Comparison of ENCODE assay signal across 8 mouse cellular contexts in the genomic region with DNA sequence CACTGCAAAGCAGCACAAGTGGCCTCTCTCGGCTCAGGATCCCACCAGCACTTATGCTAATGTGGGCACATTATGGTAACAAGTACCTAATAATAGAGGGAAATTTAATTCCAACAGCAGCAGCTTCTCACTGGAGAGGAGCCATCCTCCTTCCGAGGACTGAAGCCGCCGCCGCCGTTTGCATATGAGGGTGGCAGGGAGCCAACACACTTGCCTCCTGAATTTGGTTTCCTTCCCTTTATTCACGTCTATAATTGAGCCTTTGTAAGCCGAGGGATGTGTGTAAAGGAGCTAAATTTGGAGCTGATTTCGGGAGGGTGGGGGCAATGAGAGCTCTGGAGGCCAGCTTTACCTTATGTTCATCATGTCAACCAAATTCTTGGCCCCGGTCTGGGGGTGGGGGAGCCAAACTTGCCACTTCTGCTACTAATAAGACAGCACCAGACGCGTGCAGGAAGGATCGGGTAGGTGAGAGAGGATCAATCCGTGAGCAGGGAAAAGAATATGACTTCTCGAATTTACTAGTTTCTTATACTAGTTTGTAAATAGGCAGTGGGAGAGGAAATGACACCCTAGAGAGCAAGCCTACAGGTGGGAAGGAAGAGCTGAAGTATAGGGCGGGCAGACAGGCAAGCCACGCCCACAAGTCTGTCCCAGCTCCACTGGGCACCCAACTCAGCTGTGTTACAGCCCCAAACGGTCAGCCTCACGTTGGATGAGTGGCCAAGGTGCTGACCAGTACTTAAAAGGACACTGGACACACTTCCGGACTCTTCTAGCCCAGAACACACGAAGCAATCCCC. TPM values are rescaled to one million over a fixed set of nuclear protein-coding genes. Genes with fewer than 3 reads are reported as not detected.
DNase-seq lines count a peak whose midpoint lies in the region; ATAC-seq and TF ChIP-seq lines count a peak whose summit lies in the region.

No protein-coding gene starts in this region.

- H3K36me3 ChIP-seq in intestine, embryonic 14.5 days (ENCODE audit: control insufficient read depth, insufficient read depth, low read length), result no peaks in the 10 kb centered on the region
- H3K36me3 ChIP-seq in limb, embryonic 10.5 days, result no peaks in the 10 kb centered on the region
- H3K36me3 ChIP-seq in myocyte (ENCODE audit: control insufficient read depth, insufficient read depth), result no peaks in the 10 kb centered on the region

- no peaks in the 10 kb centered on the region for H3K27me3 ChIP-seq in intestine, embryonic 14.5 days (replicated peaks; ENCODE audit: control insufficient read depth, insufficient read depth, low read length)
- H3K27me3 ChIP-seq in limb, embryonic 10.5 days (ENCODE audit: low read depth, poor library complexity, severe bottlenecking), result peaks cover 9% of the 10 kb centered on the region; the same call in 1 of the 2 replicates
- H3K27me3 ChIP-seq in myocyte (ENCODE audit: control insufficient read depth, insufficient read depth, insufficient read length), result no peaks in the 10 kb centered on the region

- H3K4me1 ChIP-seq in intestine, embryonic 14.5 days (replicated peaks; ENCODE audit: control insufficient read depth, insufficient read depth, low read length), result peaks cover 17% of the 10 kb centered on the region; the same call in 1 of the 2 replicates
- peaks cover 27% of the 10 kb centered on the region for H3K4me1 ChIP-seq in limb, embryonic 10.5 days

- DNase-seq in cerebellum, adult 11 months, result peak; percentile 12
- DNase-seq in cerebellum, adult 9-11 months, result no peak
- peak; percentile 31 to 32 for DNase-seq in cerebellum, postnatal 36 days
- peak; percentile 94 for DNase-seq in heart, adult 11 months
- peak; percentile 68 for DNase-seq in intestine, embryonic 14.5 days (ENCODE audit: low spot score)
- peak; percentile 38 for DNase-seq in limb, embryonic 10.5 days (ENCODE audit: low spot score)
- DNase-seq in spleen, adult 12 weeks (ENCODE audit: low spot score), result no peak

- no peaks in the 10 kb centered on the region for H3K9me3 ChIP-seq in intestine, embryonic 14.5 days (ENCODE audit: control insufficient read depth, low read length)
- no peaks in the 10 kb centered on the region for H3K9me3 ChIP-seq in limb, embryonic 10.5 days (replicated peaks)

- H3K9ac ChIP-seq in intestine, embryonic 14.5 days (ENCODE audit: low read length), result no peak overlapping the region

- TF ChIP-seq POLR2A in myocyte (IDR thresholded peaks at IDR 0.05; ENCODE audit: insufficient read length, low read depth), result no peak

- WGBS in intestine, embryonic 14.5 days, result 22% methylated on average over 21 of the region's 21 CpGs
- WGBS in limb, embryonic 10.5 days, result 20% methylated on average over 21 of the region's 21 CpGs

- no peak for ATAC-seq in intestine, embryonic 14.5 days (replicated peaks; ENCODE audit: low FRiP score, low TSS enrichment, low read depth)

- no peak overlapping the region for H3K4me3 ChIP-seq in intestine, embryonic 14.5 days (ENCODE audit: low read depth, low read length)
- H3K4me3 ChIP-seq in limb, embryonic 10.5 days, result no peak overlapping the region
- no peak overlapping the region for H3K4me3 ChIP-seq in myocyte

- H3K4me2 ChIP-seq in intestine, embryonic 14.5 days (ENCODE audit: low read length), result peak overlapping the region; percentile 26
- H3K4me2 ChIP-seq in myocyte (ENCODE audit: low read depth), result peak overlapping the region; percentile 55

- no peak overlapping the region for H3ac ChIP-seq in myocyte (ENCODE audit: control insufficient read depth, insufficient read length)

- H3K79me2 ChIP-seq in myocyte (ENCODE audit: control insufficient read depth, insufficient read depth), result no peaks in the 10 kb centered on the region

- H3K27ac ChIP-seq in intestine, embryonic 14.5 days (ENCODE audit: low read depth), result no peak overlapping the region
- H3K27ac ChIP-seq in limb, embryonic 10.5 days, result no peak overlapping the region

TF ChIP-seq in myocyte, 11 proteins besides CTCF, POLR2A, EP300 and RAD21:
- TF ChIP-seq POLR2AphosphoS2 (IDR thresholded peaks at IDR 0.05; ENCODE audit: insufficient read length, low read depth) (no peak), TCF12 (IDR thresholded peaks at IDR 0.05; ENCODE audit: insufficient read depth, poor library complexity, severe bottlenecking) (no peak), MYOG (IDR thresholded peaks at IDR 0.05; ENCODE audit: control insufficient read depth in 1 of 3, insufficient read depth in 1 of 3, insufficient read length in 2 of 3, low read depth in 2 of 3) (no peak), SRF (IDR thresholded peaks at IDR 0.05; ENCODE audit: control insufficient read depth, insufficient read length, low read depth) (no peak), E2F4 (IDR thresholded peaks at IDR 0.05; ENCODE audit: insufficient read depth) (no peak), USF1 (IDR thresholded peaks at IDR 0.05; ENCODE audit: low read depth) (no peak), MYOD1 (IDR thresholded peaks at IDR 0.05; ENCODE audit: control insufficient read depth in 1 of 3, insufficient read length in 2 of 3, low read depth in 2 of 3) (no peak), MAX (IDR thresholded peaks at IDR 0.05; ENCODE audit: low read depth) (no peak), CEBPB (IDR thresholded peaks at IDR 0.05; ENCODE audit: insufficient read depth, poor library complexity, severe bottlenecking) (no peak), REST (IDR thresholded peaks at IDR 0.05; ENCODE audit: insufficient read depth, insufficient read length) (no peak), TCF3 (IDR thresholded peaks at IDR 0.05; ENCODE audit: insufficient read length, low read depth) (no peak)

RNA-seq across cellular contexts. Expression of a gene that starts 56.8 kb away (rescaled TPM):
- not detected in 2 replicates for polyA plus RNA-seq in intestine, embryonic 14.5 days (2014; fragmentation: Nextera tagmentation; extraction: Ambion mirVana)
- polyA plus RNA-seq in limb, embryonic 10.5 days (2016; fragmentation: Nextera tagmentation; extraction: Ambion mirVana), result not detected in 2 replicates
- polyA plus RNA-seq in myocyte (2012; fragmentation: generic; extraction: Trizol), result 0.04 TPM

Comparison
In these comparisons a context has a peak if more than half of its experiments do, and no peak if none do; other contexts are left out.
1. DNase-seq: peak in cerebellum, adult 11 months (single experiment), cerebellum, postnatal 36 days (2 of 2), heart, adult 11 months (single experiment), intestine, embryonic 14.5 days (single experiment) and limb, embryonic 10.5 days (single experiment); none in cerebellum, adult 9-11 months (single experiment) and spleen, adult 12 weeks (single experiment).